In the genomic region with DNA sequence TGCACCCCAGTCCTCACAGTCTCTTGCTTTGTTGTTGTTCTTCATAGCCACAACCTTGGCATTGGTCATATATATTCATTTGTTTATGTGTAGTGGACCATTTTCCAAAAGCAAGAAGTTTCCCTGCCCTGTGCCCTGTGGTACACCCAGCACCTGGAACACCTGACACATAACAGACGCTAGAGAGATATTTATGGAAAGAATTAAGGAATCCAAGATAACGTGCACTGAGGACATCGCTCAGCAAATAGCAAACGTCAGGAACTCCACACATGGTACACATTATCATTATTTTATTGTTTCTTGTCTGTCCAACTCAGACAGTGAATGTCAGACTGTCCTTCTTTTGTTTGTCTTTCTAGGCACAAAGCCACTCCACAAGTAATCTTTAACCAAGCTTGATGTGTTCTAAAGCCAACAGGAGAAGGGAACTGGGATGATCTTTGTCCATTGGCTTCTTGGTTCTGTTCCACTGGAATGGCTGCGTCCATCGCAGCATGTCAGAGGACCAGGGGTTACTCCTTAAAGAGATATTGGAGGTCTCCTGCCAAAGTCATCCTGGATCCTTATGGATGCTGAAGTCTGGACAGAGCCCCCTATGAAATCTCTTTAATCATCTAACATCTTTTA, we compare ENCODE assay signal across 28 mouse cellular contexts.
A peak's percentile ranks its signal among the peaks of the same experiment; 100 is the strongest.
DNase-seq lines count a peak whose midpoint lies in the region; ATAC-seq and TF ChIP-seq lines count a peak whose summit lies in the region.
"Had no signal": no experiment of that assay in that cellular context is flagged by ENCODE, and none has a peak within 500 bp of the region (broad histone marks: within the 10 kb centered on the region; RNA-seq: fewer than 3 reads in every experiment).

No protein-coding gene starts in this region.

- 62% methylated on average over 6 of the region's 6 CpGs for WGBS in intestine, embryonic 14.5 days
- WGBS in intestine, postnatal 0 days: 42% methylated on average over 6 of the region's 6 CpGs
- WGBS in stomach, postnatal 0 days: 51% methylated on average over 6 of the region's 6 CpGs

- H3K4me1 ChIP-seq in intestine, embryonic 14.5 days (replicated peaks; ENCODE audit: control insufficient read depth, insufficient read depth, low read length): no peaks in the 10 kb centered on the region
- H3K4me1 ChIP-seq in intestine, postnatal 0 days (replicated peaks; ENCODE audit: control insufficient read depth, insufficient read depth, low read length): no peaks in the 10 kb centered on the region
- no peaks in the 10 kb centered on the region for H3K4me1 ChIP-seq in stomach, postnatal 0 days (replicated peaks; ENCODE audit: control insufficient read depth, insufficient read depth)
- H3K4me1 ChIP-seq: embryonic facial prominence, embryonic 13.5 days; lung, embryonic 15.5 days; neural tube, embryonic 12.5 days had no signal

- DNase-seq in intestine, embryonic 14.5 days (ENCODE audit: low spot score): peak; percentile 44
- peak; percentile 89 for DNase-seq in kidney, adult 9 months
- no peak for DNase-seq in kidney, postnatal 4 days
- peak; percentile 53 to 79 for DNase-seq in kidney, postnatal 25 days
- DNase-seq in stomach, postnatal 0 days (ENCODE audit: low spot score): peak; percentile 3
- no peak for DNase-seq in embryo, embryonic 10.5 days (ENCODE audit: low spot score)
- DNase-seq in MN1 (ENCODE audit: low spot score): no peak
- DNase-seq: adrenal gland, postnatal 14 days; cerebellum, adult 11-12 months; cerebellum, adult 9-11 months; forebrain, postnatal 0 days; gastrocnemius, postnatal 10 days; layer of hippocampus, postnatal 36 days; left cerebral cortex, postnatal 4 days; liver; right cerebral cortex, adult 18-20 months had no signal

- H3K4me3 ChIP-seq in intestine, embryonic 14.5 days (ENCODE audit: low read depth, low read length): no peak overlapping the region
- H3K4me3 ChIP-seq in intestine, postnatal 0 days (ENCODE audit: low read depth, low read length): no peak overlapping the region
- H3K4me3 ChIP-seq in stomach, postnatal 0 days (ENCODE audit: low read depth, low read length): no peak overlapping the region
- H3K4me3 ChIP-seq: embryonic facial prominence, embryonic 13.5 days; erythroblast, embryonic 14.5 days; lung, embryonic 15.5 days; myocyte; neural tube, embryonic 12.5 days had no signal

- H3K9ac ChIP-seq in intestine, embryonic 14.5 days (ENCODE audit: low read length): no peak overlapping the region
- no peak overlapping the region for H3K9ac ChIP-seq in intestine, postnatal 0 days (ENCODE audit: low read depth, low read length)
- H3K9ac ChIP-seq in stomach, postnatal 0 days (ENCODE audit: low read length): no peak overlapping the region
- H3K9ac ChIP-seq: embryonic facial prominence, embryonic 13.5 days; forebrain, postnatal 0 days; lung, embryonic 15.5 days; neural tube, embryonic 12.5 days had no signal

- no peak for TF ChIP-seq EP300 in stomach, postnatal 0 days (optimal IDR thresholded peaks at IDR 0.05)

- no peak for ATAC-seq in intestine, embryonic 14.5 days (replicated peaks; ENCODE audit: low FRiP score, low TSS enrichment, low read depth)
- ATAC-seq in intestine, postnatal 0 days: no peak
- no peak for ATAC-seq in stomach, postnatal 0 days (ENCODE audit: low FRiP score, low TSS enrichment)
- ATAC-seq: forebrain, postnatal 0 days; hindbrain, embryonic 16.5 days; midbrain, embryonic 16.5 days; Patski had no signal

- H3K9me3 ChIP-seq in intestine, embryonic 14.5 days (ENCODE audit: control insufficient read depth, low read length): no peaks in the 10 kb centered on the region
- H3K9me3 ChIP-seq in intestine, postnatal 0 days (ENCODE audit: control insufficient read depth): no peaks in the 10 kb centered on the region
- H3K9me3 ChIP-seq in stomach, postnatal 0 days (ENCODE audit: control insufficient read depth, low read length): no peaks in the 10 kb centered on the region
- H3K9me3 ChIP-seq: embryonic facial prominence, embryonic 13.5 days; G1E; lung, embryonic 15.5 days; neural tube, embryonic 12.5 days had no signal

- TF ChIP-seq CTCF in intestine, postnatal 0 days (IDR thresholded peaks at IDR 0.05; ENCODE audit: low read depth): no peak
- no peak for TF ChIP-seq CTCF in stomach, postnatal 0 days (IDR thresholded peaks at IDR 0.05; ENCODE audit: low read depth)

- H3K36me3 ChIP-seq in intestine, embryonic 14.5 days (ENCODE audit: control insufficient read depth, insufficient read depth, low read length): no peaks in the 10 kb centered on the region
- no peaks in the 10 kb centered on the region for H3K36me3 ChIP-seq in intestine, postnatal 0 days (ENCODE audit: control insufficient read depth, insufficient read depth)
- H3K36me3 ChIP-seq in stomach, postnatal 0 days (ENCODE audit: control insufficient read depth, insufficient read depth, low read length): no peaks in the 10 kb centered on the region
- H3K36me3 ChIP-seq: embryonic facial prominence, embryonic 13.5 days; G1E; lung, embryonic 15.5 days; neural tube, embryonic 12.5 days had no signal

- H3K27me3 ChIP-seq in intestine, embryonic 14.5 days (replicated peaks; ENCODE audit: control insufficient read depth, insufficient read depth, low read length): no peaks in the 10 kb centered on the region
- H3K27me3 ChIP-seq in intestine, postnatal 0 days (replicated peaks; ENCODE audit: control insufficient read depth, insufficient read depth, low read length): no peaks in the 10 kb centered on the region
- no peaks in the 10 kb centered on the region for H3K27me3 ChIP-seq in stomach, postnatal 0 days (ENCODE audit: control insufficient read depth, insufficient read depth, low read length)
- H3K27me3 ChIP-seq: embryonic facial prominence, embryonic 13.5 days; lung, embryonic 15.5 days; neural tube, embryonic 12.5 days; Patski had no signal

- no peak overlapping the region for H3K27ac ChIP-seq in intestine, embryonic 14.5 days (ENCODE audit: low read depth)
- no peak overlapping the region for H3K27ac ChIP-seq in intestine, postnatal 0 days (ENCODE audit: low read depth, low read length)
- H3K27ac ChIP-seq in stomach, postnatal 0 days (replicated peaks): no peak overlapping the region
- H3K27ac ChIP-seq: embryonic facial prominence, embryonic 13.5 days; kidney, postnatal 0 days; lung, embryonic 15.5 days; neural tube, embryonic 12.5 days had no signal

- H3K4me2 ChIP-seq in intestine, embryonic 14.5 days (ENCODE audit: low read length): no peak overlapping the region
- H3K4me2 ChIP-seq in intestine, postnatal 0 days (replicated peaks; ENCODE audit: low read depth): no peak overlapping the region
- no peak overlapping the region for H3K4me2 ChIP-seq in stomach, postnatal 0 days (replicated peaks; ENCODE audit: low read depth)
- H3K4me2 ChIP-seq: embryonic facial prominence, embryonic 13.5 days; lung, embryonic 15.5 days; midbrain, embryonic 11.5 days; neural tube, embryonic 12.5 days had no signal

Comparison
In these comparisons a context has a peak if more than half of its experiments do, and no peak if none do; other contexts are left out.
1. DNase-seq: peak in intestine, embryonic 14.5 days (single experiment), kidney, adult 9 months (single experiment), kidney, postnatal 25 days (2 of 2) and stomach, postnatal 0 days (single experiment); none in kidney, postnatal 4 days (0 of 2), embryo, embryonic 10.5 days (single experiment) and MN1 (single experiment).